Mouse (Mus musculus) erythroblast, embryonic 14.5 days (primary cell): ENCODE results near the gene Plpp2.

ENCODE experiments used
- GATA1 ChIP-seq: IDR thresholded peaks from 2 replicates; pipeline ENCODE4 v1.6.1; 2012; ENCODE audit warnings: low read length, inconsistent platforms, mixed read lengths
- TAL1 ChIP-seq: IDR thresholded peaks from 3 replicates; pipeline ENCODE4 v1.6.1; 2012; ENCODE audit warnings: low read length, inconsistent platforms, mixed read lengths

DNA sequence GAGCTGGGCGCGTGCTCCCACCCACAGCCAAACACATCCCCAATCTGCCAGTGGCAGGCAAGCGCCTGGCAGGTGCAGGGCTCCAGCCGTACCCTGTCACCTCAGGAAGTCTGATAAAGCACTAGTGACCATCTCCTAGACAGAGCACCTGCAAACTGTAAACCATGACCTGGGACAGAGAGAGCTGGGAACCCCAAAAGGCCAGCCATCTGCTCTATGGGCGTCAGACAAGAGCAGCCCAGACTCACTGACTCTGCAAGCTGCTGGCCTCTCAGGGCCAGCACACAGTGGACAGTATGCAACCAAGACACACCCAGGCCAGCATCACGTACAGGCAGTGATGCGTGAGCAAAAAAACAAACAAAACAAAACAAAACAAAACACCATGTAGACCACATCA, 45.3 kb upstream of the Plpp2 start:
- TF ChIP-seq TAL1: no peak
- no peak for TF ChIP-seq GATA1
